Mouse (Mus musculus) midbrain, embryonic 14.5 days (tissue): ENCODE results near the gene Entr1. TPM values are rescaled to one million over a fixed set of nuclear protein-coding genes. Genes with fewer than 3 reads are reported as not detected.

Experiments used
- ATAC-seq: fragments of 200-750 bp; cut with Nextera tagmentation; 2 replicates; pipeline ENCODE4 v1.8.0; 2017; ENCODE audit warnings: moderate number of reproducible peaks, moderate library complexity; ENCODE audit not compliant: low FRiP score, low TSS enrichment
- DNase-seq: peaks from one replicate; pipeline ENCODE4 v3.0.0-alpha.2; 2015
- H3K27ac ChIP-seq: fragments of 300-500 bp; sonication (generic); replicated peaks from 2 replicates; pipeline ENCODE4 v1.5.1; 2014; ENCODE audit warnings: mild to moderate bottlenecking, low read depth, low read length, moderate library complexity
- H3K27me3 ChIP-seq: fragments of 300-500 bp; sonication (generic); 2 replicates; pipeline ENCODE4 v1.6.1; 2014; ENCODE audit warnings: low read length, control low read depth, mixed read lengths; ENCODE audit not compliant: control insufficient read depth, insufficient read depth
- H3K36me3 ChIP-seq: fragments of 300-500 bp; sonication (generic); 2 replicates; pipeline ENCODE4 v1.6.1; 2014; ENCODE audit warnings: low read length, control low read depth; ENCODE audit not compliant: control insufficient read depth, insufficient read depth
- H3K4me1 ChIP-seq: fragments of 300-500 bp; sonication (generic); 2 replicates; pipeline ENCODE4 v1.6.1; 2014; ENCODE audit warnings: mild to moderate bottlenecking, antibody characterized with exemption, low read length, control low read depth; ENCODE audit not compliant: control insufficient read depth, insufficient read depth
- H3K4me2 ChIP-seq: fragments of 300-500 bp; sonication (generic); 2 replicates; pipeline ENCODE4 v1.6.1; 2014; ENCODE audit warnings: mild to moderate bottlenecking, low read length, moderate library complexity
- H3K4me3 ChIP-seq: fragments of 300-500 bp; sonication (generic); replicated peaks from 2 replicates; pipeline ENCODE4 v1.5.1; 2014; ENCODE audit warnings: low read depth, low read length
- H3K9ac ChIP-seq: fragments of 300-500 bp; sonication (generic); replicated peaks from 2 replicates; pipeline ENCODE4 v1.6.1; 2014; ENCODE audit warnings: mild to moderate bottlenecking, low read length, moderate library complexity
- H3K9me3 ChIP-seq: fragments of 300-500 bp; sonication (generic); 2 replicates; pipeline ENCODE4 v1.6.1; 2016; ENCODE audit warnings: low read length, control low read depth, mixed read lengths; ENCODE audit not compliant: control insufficient read depth
- WGBS: fragments of 180-500 bp; shearing (Covaris S2); extraction: QIAGEN DNeasy Blood & Tissue Kit; methylation state at CpG from one replicate; pipeline ENCODE4 v1.1.7; 2014; 5-methylcytosine and 5-hydroxymethylcytosine counted together
- polyA plus RNA-seq: library from polyadenylated mRNA; unstranded; fragments of >200 nt; fragmentation: Nextera tagmentation; extraction: Ambion mirVana; gene quantifications from 2 replicates; pipeline ENCODE4 v1.2.1, GENCODE M21; 2014

The Entr1 gene
- polyA plus RNA-seq, 1 experiment from 2014 or later = 143 TPM

- Histone ChIP-seq H3K36me3 (0 out of 2 replicates have a peak, but pooled peaks cover 3% of the 10 kb centered on the region), H3K4me3 (no peak overlapping the region), H3K4me2 (no peak overlapping the region), H3K27ac (no peak overlapping the region), H3K27me3 (no peaks in the 10 kb centered on the region), H3K9ac (no peak overlapping the region), H3K9me3 (no peaks in the 10 kb centered on the region), H3K4me1 (peaks cover 8% of the 10 kb centered on the region)
- ATAC-seq (no peak), DNase-seq (no peak)
- 43% methylated on average over 15 of the region's 15 CpGs for WGBS
These were observed 31.6 kb downstream of the Entr1 start for GRCm38 (mm10) chr2:26357484-26357883.

DNA sequence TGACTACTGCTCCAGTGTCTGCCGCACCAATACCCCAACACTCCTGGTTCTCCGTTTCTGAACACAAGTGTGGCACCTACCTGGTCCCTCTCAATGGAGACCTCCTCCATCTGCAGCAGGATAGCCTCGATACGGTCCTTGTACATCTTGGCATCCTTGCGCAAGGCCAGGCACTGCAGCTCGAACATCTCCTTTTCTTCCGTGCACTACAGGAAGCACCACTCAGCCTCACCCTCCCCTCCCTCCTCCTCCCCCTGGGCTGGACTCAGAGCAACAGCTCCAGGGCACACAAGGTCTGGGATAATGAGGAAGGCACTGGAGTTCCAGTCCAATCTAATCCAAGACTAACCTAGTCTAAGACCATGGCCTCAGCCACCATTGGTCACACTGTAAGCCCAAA is 32.4 kb downstream of the Entr1 start:
- no peak overlapping the region for H3K4me2 ChIP-seq
- 0 out of 2 replicates have a peak, but pooled peaks cover 3% of the 10 kb centered on the region for H3K36me3 ChIP-seq
- no peak overlapping the region for H3K9ac ChIP-seq
- no peak overlapping the region for H3K27ac ChIP-seq
- no peaks in the 10 kb centered on the region for H3K9me3 ChIP-seq
- 81% methylated on average over 7 of the region's 7 CpGs for WGBS
- H3K4me1 ChIP-seq = peaks cover 9% of the 10 kb centered on the region
- H3K4me3 ChIP-seq = no peak overlapping the region
- DNase-seq (no peak), ATAC-seq (no peak)
- no peaks in the 10 kb centered on the region for H3K27me3 ChIP-seq

DNA sequence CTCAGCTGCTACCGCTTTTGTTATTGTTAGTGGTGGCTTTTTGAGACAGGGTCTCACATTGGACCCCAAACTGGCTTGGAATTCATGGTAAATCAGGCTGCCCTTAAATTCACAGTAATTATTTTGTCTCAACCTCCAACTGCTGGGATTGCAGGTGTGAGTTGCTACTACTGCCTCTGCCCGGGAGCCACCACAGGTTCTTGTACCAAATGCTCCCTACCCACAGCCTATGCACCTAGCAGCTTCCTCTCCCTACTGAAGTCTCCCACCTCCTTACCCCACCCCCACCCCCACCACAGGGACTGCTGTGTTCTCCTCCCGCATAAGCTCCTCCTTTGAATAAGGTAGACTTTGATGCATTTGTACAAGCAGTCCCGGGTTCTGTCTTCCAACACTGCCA is 32.9 kb downstream of the Entr1 start:
- WGBS = 88% methylated on average over 4 of the region's 4 CpGs
- ATAC-seq = no peak

DNA sequence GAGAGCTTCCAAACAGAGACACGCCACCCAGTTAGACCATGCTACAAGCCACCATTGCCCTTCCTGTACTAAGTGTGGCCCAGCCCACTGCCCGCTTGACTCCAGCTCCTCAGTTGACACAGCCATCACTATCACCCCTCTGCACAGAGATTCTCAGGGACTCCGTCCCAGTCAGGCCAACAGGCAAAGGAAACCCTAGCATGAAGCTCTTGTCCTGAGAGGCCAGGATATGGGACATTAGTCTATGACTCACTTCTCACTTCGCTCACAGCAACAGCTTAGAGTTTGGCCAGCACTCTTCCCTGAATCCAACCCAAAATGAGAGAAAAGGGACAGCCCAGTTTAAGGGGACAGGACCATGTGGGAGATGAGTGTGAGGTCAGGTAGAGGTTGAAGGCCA is 34.7 kb downstream of the Entr1 start:
- 87% methylated on average over 4 of the region's 4 CpGs for WGBS
- H3K4me2 ChIP-seq = no peak overlapping the region
- H3K9me3 ChIP-seq = no peaks in the 10 kb centered on the region
- DNase-seq (no peak), ATAC-seq (no peak)
- H3K4me1 ChIP-seq = peaks cover 20% of the 10 kb centered on the region
- H3K4me3 ChIP-seq = no peak overlapping the region
- peaks cover 11% of the 10 kb centered on the region for H3K36me3 ChIP-seq
- no peaks in the 10 kb centered on the region for H3K27me3 ChIP-seq
- H3K27ac ChIP-seq = no peak overlapping the region
- H3K9ac ChIP-seq = no peak overlapping the region

More for the DNA sequence above, 32.9 kb downstream of the Entr1 start:
- H3K36me3 ChIP-seq = 0 out of 2 replicates have a peak, but pooled peaks cover 3% of the 10 kb centered on the region
- no peak overlapping the region for H3K4me3 ChIP-seq
- no peak overlapping the region for H3K9ac ChIP-seq
- no peaks in the 10 kb centered on the region for H3K9me3 ChIP-seq
- H3K4me1 ChIP-seq = peaks cover 9% of the 10 kb centered on the region
- H3K27me3 ChIP-seq = no peaks in the 10 kb centered on the region
- no peak for DNase-seq
- H3K4me2 ChIP-seq = no peak overlapping the region
- H3K27ac ChIP-seq = no peak overlapping the region

DNA sequence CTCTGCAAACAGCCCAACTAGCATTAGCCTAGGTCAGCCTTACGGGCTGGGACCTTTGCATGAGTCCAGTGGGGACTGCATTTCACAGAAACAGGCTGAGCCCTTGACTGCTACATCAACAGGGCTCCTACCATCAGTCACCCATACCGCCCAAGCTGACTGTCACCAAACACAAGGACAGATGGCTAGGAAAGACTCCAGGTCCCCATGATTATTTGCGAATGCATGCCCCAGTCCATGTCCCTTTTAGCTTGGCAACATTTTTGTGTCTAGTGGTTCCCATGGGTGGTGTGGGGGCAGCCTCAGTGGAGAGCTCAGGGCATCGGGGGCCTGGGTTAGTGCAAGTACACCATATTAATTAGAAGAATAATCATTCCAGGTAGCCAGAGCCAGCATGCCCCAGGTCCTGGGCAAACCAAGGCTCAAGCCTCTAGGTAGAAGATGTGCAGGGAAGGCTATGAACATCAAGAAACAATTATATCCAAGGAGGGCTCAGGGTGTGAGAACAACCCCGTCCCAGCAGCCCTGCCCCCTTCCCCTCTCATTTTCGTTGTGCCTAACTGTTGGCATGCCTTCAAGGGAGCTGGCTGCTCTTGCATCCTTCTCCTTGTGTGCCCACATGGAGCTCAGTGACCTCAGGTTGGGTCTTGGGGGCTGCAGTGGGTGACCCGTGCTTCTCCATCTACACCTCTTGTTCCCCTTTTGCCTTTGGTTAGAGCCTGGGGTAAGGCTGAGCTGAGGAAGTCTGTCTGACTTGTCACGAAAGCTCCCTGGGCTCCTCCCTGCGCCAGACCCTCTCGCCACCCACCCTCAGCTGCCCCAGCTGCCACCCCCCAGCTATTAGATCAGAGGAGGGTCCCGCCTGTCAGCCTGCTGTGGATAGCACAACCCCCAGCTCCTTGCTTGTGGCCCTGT is 35.8 kb downstream of the Entr1 start:
- whole genome bisulfite sequencing = 90% methylated on average over 11 of the region's 11 CpGs
- Histone ChIP-seq H3K4me2 (peak overlapping the region; percentile 82), H3K36me3 (peaks cover 22% of the 10 kb centered on the region), H3K27ac (no peak overlapping the region), H3K4me1 (peaks cover 20% of the 10 kb centered on the region), H3K9me3 (no peaks in the 10 kb centered on the region), H3K27me3 (no peaks in the 10 kb centered on the region), H3K4me3 (peak overlapping the region; percentile 80), H3K9ac (peak overlapping the region; percentile 92; the same call in 1 of the 2 replicates)
- no peak for DNase-seq
- no peak for ATAC-seq

DNA sequence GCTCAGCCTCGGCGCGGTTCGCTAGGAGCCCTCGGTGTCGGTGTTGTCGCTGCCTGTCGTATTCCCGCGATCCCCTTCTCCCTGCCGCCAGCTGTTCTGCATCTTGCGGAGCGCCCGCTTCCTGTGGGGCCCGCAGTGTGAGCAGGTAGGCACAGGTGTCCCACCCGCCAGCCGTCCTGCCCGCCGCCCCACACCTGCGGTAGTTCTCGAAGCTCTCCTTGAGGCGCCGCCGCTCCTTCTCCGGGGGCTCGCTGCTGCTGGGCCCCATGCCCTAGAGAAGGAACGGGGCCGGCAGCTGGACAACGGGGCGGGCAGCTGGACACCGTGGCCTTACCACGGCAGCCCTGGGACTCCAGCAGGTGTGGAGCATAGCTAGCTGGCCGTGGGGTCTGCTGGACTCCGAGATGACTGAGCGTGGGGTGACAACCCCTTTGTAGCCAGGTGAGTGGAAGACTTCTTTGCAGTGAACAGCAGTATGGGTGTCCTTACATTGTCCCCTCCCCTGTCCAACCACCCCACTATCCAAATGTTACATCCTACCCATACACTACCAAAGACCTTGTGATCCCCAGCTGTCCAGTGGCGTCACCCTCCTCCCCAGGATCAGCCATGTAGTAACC is 36.7 kb downstream of the Entr1 start:
- no peaks in the 10 kb centered on the region for H3K9me3 ChIP-seq
- DNase-seq (no peak), ATAC-seq (peak; percentile 53)
- H3K27me3 ChIP-seq = no peaks in the 10 kb centered on the region
- H3K27ac ChIP-seq = peak overlapping the region; percentile 91
- peaks cover 20% of the 10 kb centered on the region for H3K4me1 ChIP-seq
- peaks cover 31% of the 10 kb centered on the region for H3K36me3 ChIP-seq
- peak overlapping the region; percentile 92 for H3K9ac ChIP-seq
- H3K4me2 ChIP-seq = peak overlapping the region; percentile 82
- peak overlapping the region; percentile 80 for H3K4me3 ChIP-seq
- WGBS = 2% methylated on average over 36 of the region's 36 CpGs

GRCm38 (mm10) chr2:26351358-26352290 is 37.5 kb downstream of the Entr1 start, which contains the start of gene Dnlz:
Gene Dnlz (minus strand): TSS chr2:26352110.
- peak; percentile 85 for ATAC-seq
- 2% methylated on average over 62 of the region's 62 CpGs for WGBS
- peak within 1 kb of the TSS; percentile 92 for H3K9ac ChIP-seq
- H3K4me2 ChIP-seq = peak within 1 kb of the TSS; percentile 82
- peaks cover 20% of the 10 kb centered on the region for H3K4me1 ChIP-seq
- peak; percentile 97 for DNase-seq
- H3K4me3 ChIP-seq = peak within 1 kb of the TSS; percentile 80
- H3K36me3 ChIP-seq = peaks cover 39% of the 10 kb centered on the region
- H3K27ac ChIP-seq = peak within 1 kb of the TSS; percentile 91
- H3K27me3 ChIP-seq = no peaks in the 10 kb centered on the region
- H3K9me3 ChIP-seq = no peaks in the 10 kb centered on the region

DNA sequence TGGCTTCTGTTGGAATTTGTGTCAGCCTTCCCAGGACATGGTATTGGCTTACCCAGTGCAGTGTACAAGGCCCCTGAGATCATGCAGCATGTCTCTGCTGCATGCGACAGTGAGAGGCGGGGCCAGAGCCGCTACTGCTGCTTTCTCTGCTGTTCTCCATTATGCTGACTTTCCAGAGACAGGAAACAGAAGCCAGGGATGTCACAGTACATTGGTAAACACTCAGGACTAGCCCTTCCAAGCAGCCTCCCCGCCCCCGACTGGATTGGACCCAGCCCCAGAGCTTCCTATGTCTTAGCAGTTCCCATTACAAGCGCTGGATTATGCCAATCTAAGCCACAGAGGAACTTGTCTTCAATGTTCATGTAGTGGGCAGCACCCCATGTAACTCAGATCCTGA is 40.9 kb downstream of the Entr1 start:
- no peak overlapping the region for H3K4me2 ChIP-seq
- no peaks in the 10 kb centered on the region for H3K9me3 ChIP-seq
- no peak overlapping the region for H3K9ac ChIP-seq
- H3K36me3 ChIP-seq = peaks cover 70% of the 10 kb centered on the region
- peaks cover 19% of the 10 kb centered on the region for H3K4me1 ChIP-seq
- DNase-seq (no peak), ATAC-seq (no peak)
- no peaks in the 10 kb centered on the region for H3K27me3 ChIP-seq
- WGBS = 79% methylated on average over 6 of the region's 6 CpGs
- H3K4me3 ChIP-seq = no peak overlapping the region
- H3K27ac ChIP-seq = no peak overlapping the region
